Comparison of ENCODE assay signal across 16 mouse cellular contexts in genomic region chr2:168065511-168065910, GRCm38 (mm10). TPM values are rescaled to one million over a fixed set of nuclear protein-coding genes. Genes with fewer than 3 reads are reported as not detected.
DNase-seq lines count a peak whose midpoint lies in the region; ATAC-seq and TF ChIP-seq lines count a peak whose summit lies in the region.
"Had no signal": no experiment of that assay in that cellular context is flagged by ENCODE, and none has a peak within 500 bp of the region (broad histone marks: within the 10 kb centered on the region; RNA-seq: fewer than 3 reads in every experiment).

No protein-coding gene starts in this region.

- no peak for TF ChIP-seq CTCF in kidney, adult 2 months (conservative IDR thresholded peaks at IDR 0.05; ENCODE audit: insufficient read depth, insufficient read length, low read depth, low read length)
- TF ChIP-seq CTCF in stomach, postnatal 0 days (IDR thresholded peaks at IDR 0.05; ENCODE audit: low read depth): no peak

- no peak for DNase-seq in kidney, adult 2 months
- peak; percentile 56 for DNase-seq in NIH3T3 (ENCODE audit: low read depth)
- no peak for DNase-seq in intestine, embryonic 14.5 days (ENCODE audit: low spot score)
- DNase-seq in stomach, postnatal 0 days (ENCODE audit: low spot score): peak; percentile 54
- DNase-seq: cerebellum, adult 9-11 months; heart, adult 2 months; kidney, adult 9 months; liver, embryonic 13.5 days; lung, postnatal 36 days had no signal

- no peaks in the 10 kb centered on the region for H3K9me3 ChIP-seq in kidney, embryonic 16.5 days (ENCODE audit: low read length)
- H3K9me3 ChIP-seq in intestine, embryonic 14.5 days (ENCODE audit: control insufficient read depth, low read length): no peaks in the 10 kb centered on the region
- no peaks in the 10 kb centered on the region for H3K9me3 ChIP-seq in stomach, postnatal 0 days (ENCODE audit: control insufficient read depth, low read length)
- H3K9me3 ChIP-seq in hindbrain, embryonic 12.5 days (replicated peaks): no peaks in the 10 kb centered on the region
- H3K9me3 ChIP-seq: hindbrain, embryonic 13.5 days; liver, embryonic 13.5 days; midbrain, embryonic 13.5 days had no signal

- TF ChIP-seq EP300 in stomach, postnatal 0 days (optimal IDR thresholded peaks at IDR 0.05): no peak

- ATAC-seq in kidney, embryonic 16.5 days (ENCODE audit: low FRiP score, low TSS enrichment): peak; percentile 17; the same call in 1 of the 2 replicates
- peak; percentile 69 for ATAC-seq in intestine, embryonic 14.5 days (replicated peaks; ENCODE audit: low FRiP score, low TSS enrichment, low read depth)
- peak; percentile 94 for ATAC-seq in stomach, postnatal 0 days (ENCODE audit: low FRiP score, low TSS enrichment)
- ATAC-seq in hindbrain, embryonic 12.5 days (ENCODE audit: low FRiP score): no peak
- ATAC-seq in erythroblast, adult 5-6 weeks (replicated peaks; ENCODE audit: low FRiP score, poor library complexity, severe bottlenecking): no peak
- ATAC-seq: activated CD4-positive, CD25-positive, alpha-beta regulatory T cell, adult 4 months; forebrain, embryonic 14.5 days; midbrain, embryonic 13.5 days had no signal

- H3K4me1 ChIP-seq in kidney, embryonic 16.5 days (ENCODE audit: insufficient read depth, low read length): peaks cover 9% of the 10 kb centered on the region
- 0 out of 2 replicates have a peak, but pooled peaks cover 2% of the 10 kb centered on the region for H3K4me1 ChIP-seq in kidney, adult 2 months (ENCODE audit: control insufficient read depth, insufficient read depth, low read length)
- H3K4me1 ChIP-seq in intestine, embryonic 14.5 days (replicated peaks; ENCODE audit: control insufficient read depth, insufficient read depth, low read length): 0 out of 2 replicates have a peak, but pooled peaks cover 4% of the 10 kb centered on the region
- no peaks in the 10 kb centered on the region for H3K4me1 ChIP-seq in stomach, postnatal 0 days (replicated peaks; ENCODE audit: control insufficient read depth, insufficient read depth)
- no peaks in the 10 kb centered on the region for H3K4me1 ChIP-seq in hindbrain, embryonic 12.5 days
- H3K4me1 ChIP-seq: hindbrain, embryonic 13.5 days; midbrain, embryonic 13.5 days had no signal

- no peak overlapping the region for H3K27ac ChIP-seq in kidney, embryonic 16.5 days (ENCODE audit: low read length)
- no peak overlapping the region for H3K27ac ChIP-seq in kidney, adult 2 months (ENCODE audit: insufficient read depth, low read depth, low read length)
- H3K27ac ChIP-seq in intestine, embryonic 14.5 days (ENCODE audit: low read depth): no peak overlapping the region
- H3K27ac ChIP-seq in stomach, postnatal 0 days (replicated peaks): no peak overlapping the region
- H3K27ac ChIP-seq in hindbrain, embryonic 12.5 days: no peak overlapping the region
- H3K27ac ChIP-seq: heart, adult 2 months; hindbrain, embryonic 13.5 days; liver, embryonic 13.5 days; midbrain, embryonic 13.5 days had no signal

- 58% methylated on average over 7 of the region's 7 CpGs for WGBS in kidney, embryonic 16.5 days
- 69% methylated on average over 7 of the region's 7 CpGs for WGBS in kidney, adult 2 months
- 46% methylated on average over 7 of the region's 7 CpGs for WGBS in intestine, embryonic 14.5 days
- 55% methylated on average over 7 of the region's 7 CpGs for WGBS in stomach, postnatal 0 days
- 85% methylated on average over 7 of the region's 7 CpGs for WGBS in hindbrain, embryonic 12.5 days

- H3K4me2 ChIP-seq in kidney, embryonic 16.5 days (replicated peaks; ENCODE audit: low read depth, low read length): no peak overlapping the region
- H3K4me2 ChIP-seq in intestine, embryonic 14.5 days (ENCODE audit: low read length): no peak overlapping the region
- no peak overlapping the region for H3K4me2 ChIP-seq in stomach, postnatal 0 days (replicated peaks; ENCODE audit: low read depth)
- no peak overlapping the region for H3K4me2 ChIP-seq in hindbrain, embryonic 12.5 days (replicated peaks)
- H3K4me2 ChIP-seq: hindbrain, embryonic 13.5 days; liver, embryonic 13.5 days; midbrain, embryonic 13.5 days had no signal

- no peak overlapping the region for H3K9ac ChIP-seq in kidney, embryonic 16.5 days (replicated peaks; ENCODE audit: low read length)
- no peak overlapping the region for H3K9ac ChIP-seq in intestine, embryonic 14.5 days (ENCODE audit: low read length)
- H3K9ac ChIP-seq in stomach, postnatal 0 days (ENCODE audit: low read length): no peak overlapping the region
- H3K9ac ChIP-seq in hindbrain, embryonic 12.5 days: no peak overlapping the region
- H3K9ac ChIP-seq: hindbrain, embryonic 13.5 days; liver, embryonic 13.5 days; midbrain, embryonic 13.5 days had no signal

- no peak for TF ChIP-seq POLR2A in kidney, adult 2 months (IDR thresholded peaks at IDR 0.05; ENCODE audit: low read depth, low read length)

- no peaks in the 10 kb centered on the region for H3K36me3 ChIP-seq in kidney, embryonic 16.5 days (ENCODE audit: insufficient read depth, low read length)
- no peaks in the 10 kb centered on the region for H3K36me3 ChIP-seq in kidney, adult 2 months (ENCODE audit: control insufficient read depth, insufficient read depth, low read length)
- no peaks in the 10 kb centered on the region for H3K36me3 ChIP-seq in intestine, embryonic 14.5 days (ENCODE audit: control insufficient read depth, insufficient read depth, low read length)
- H3K36me3 ChIP-seq in stomach, postnatal 0 days (ENCODE audit: control insufficient read depth, insufficient read depth, low read length): no peaks in the 10 kb centered on the region
- no peaks in the 10 kb centered on the region for H3K36me3 ChIP-seq in hindbrain, embryonic 12.5 days
- H3K36me3 ChIP-seq: hindbrain, embryonic 13.5 days; liver, embryonic 13.5 days; midbrain, embryonic 13.5 days had no signal

- H3K27me3 ChIP-seq in kidney, embryonic 16.5 days (ENCODE audit: insufficient read depth, low read length): no peaks in the 10 kb centered on the region
- H3K27me3 ChIP-seq in kidney, adult 2 months (replicated peaks; ENCODE audit: control insufficient read depth, insufficient read depth, low read length): no peaks in the 10 kb centered on the region
- no peaks in the 10 kb centered on the region for H3K27me3 ChIP-seq in intestine, embryonic 14.5 days (replicated peaks; ENCODE audit: control insufficient read depth, insufficient read depth, low read length)
- H3K27me3 ChIP-seq in stomach, postnatal 0 days (ENCODE audit: control insufficient read depth, insufficient read depth, low read length): no peaks in the 10 kb centered on the region
- H3K27me3 ChIP-seq in hindbrain, embryonic 12.5 days: no peaks in the 10 kb centered on the region
- H3K27me3 ChIP-seq: liver, embryonic 13.5 days; midbrain, embryonic 13.5 days had no signal

- no peak overlapping the region for H3K4me3 ChIP-seq in kidney, embryonic 16.5 days (ENCODE audit: low read length)
- no peak overlapping the region for H3K4me3 ChIP-seq in kidney, adult 2 months (ENCODE audit: insufficient read depth, low read depth, low read length)
- H3K4me3 ChIP-seq in intestine, embryonic 14.5 days (ENCODE audit: low read depth, low read length): no peak overlapping the region
- H3K4me3 ChIP-seq in stomach, postnatal 0 days (ENCODE audit: low read depth, low read length): no peak overlapping the region
- H3K4me3 ChIP-seq in hindbrain, embryonic 12.5 days: no peak overlapping the region
- H3K4me3 ChIP-seq: heart, adult 2 months; hindbrain, embryonic 13.5 days; liver, embryonic 13.5 days; midbrain, embryonic 13.5 days had no signal

RNA-seq across cellular contexts. Expression of gene Pard6b, which starts 15.3 kb away (rescaled TPM):
- 20.0 and 23.9 TPM in 2 replicates for polyA plus RNA-seq in kidney, embryonic 16.5 days (2015; fragmentation: Nextera tagmentation; extraction: Ambion mirVana)
- polyA plus RNA-seq in kidney, adult 2 months (2012; rRNA removed): 41.0 and 44.4 TPM in 2 replicates
- 20.0 and 21.6 TPM in 2 replicates for polyA plus RNA-seq in intestine, embryonic 14.5 days (2014; fragmentation: Nextera tagmentation; extraction: Ambion mirVana)
- polyA plus RNA-seq in stomach, postnatal 0 days (2015; fragmentation: Nextera tagmentation; extraction: Ambion mirVana): 11.8 and 12.3 TPM in 2 replicates
- 9.6 and 10.9 TPM in 2 replicates for polyA plus RNA-seq in hindbrain, embryonic 12.5 days (2016; fragmentation: Nextera tagmentation; extraction: Ambion mirVana)
- total RNA-seq in erythroblast, adult 5-6 weeks (2015; ENCODE audit: low replicate concordance): not detected in 2 replicates
- total RNA-seq in erythroblast, adult 5-6 weeks (2017; ENCODE audit: low replicate concordance): not detected in 2 replicates

RNA-seq across cellular contexts. Expression of gene Ripor3, which starts 55.1 kb away (rescaled TPM):
- 1.9 and 2.6 TPM in 2 replicates for polyA plus RNA-seq in kidney, embryonic 16.5 days (2015; fragmentation: Nextera tagmentation; extraction: Ambion mirVana)
- polyA plus RNA-seq in kidney, adult 2 months (2012; rRNA removed): 12.3 and 13.0 TPM in 2 replicates
- 3.8 and 4.8 TPM in 2 replicates for polyA plus RNA-seq in intestine, embryonic 14.5 days (2014; fragmentation: Nextera tagmentation; extraction: Ambion mirVana)
- polyA plus RNA-seq in stomach, postnatal 0 days (2015; fragmentation: Nextera tagmentation; extraction: Ambion mirVana): 3.0 and 3.2 TPM in 2 replicates
- 1.1 and 1.3 TPM in 2 replicates for polyA plus RNA-seq in hindbrain, embryonic 12.5 days (2016; fragmentation: Nextera tagmentation; extraction: Ambion mirVana)
- not detected in 2 replicates for total RNA-seq in erythroblast, adult 5-6 weeks (2015; ENCODE audit: low replicate concordance)
- not detected in 2 replicates for total RNA-seq in erythroblast, adult 5-6 weeks (2017; ENCODE audit: low replicate concordance)

Comparison
In these comparisons a context has a peak if more than half of its experiments do, and no peak if none do; other contexts are left out.
1. ATAC-seq: peak in kidney, embryonic 16.5 days (single experiment), intestine, embryonic 14.5 days (single experiment) and stomach, postnatal 0 days (single experiment); none in hindbrain, embryonic 12.5 days (single experiment) and erythroblast, adult 5-6 weeks (single experiment).
2. DNase-seq: peak in NIH3T3 (single experiment) and stomach, postnatal 0 days (single experiment); none in kidney, adult 2 months (single experiment) and intestine, embryonic 14.5 days (single experiment).